Mouse (Mus musculus) heart, adult 2 months (tissue): Measurements from ENCODE around the gene Ticam1. TPM values are rescaled to one million over a fixed set of nuclear protein-coding genes. Genes with fewer than 3 reads are reported as not detected.

Experiments
- DNase-seq, 2 experiments: peaks; one replicate each; pipeline ENCODE4 v3.0.0; 2021
- H3K27ac ChIP-seq: fragments of 200-600 bp; 2 replicates; pipeline ENCODE4 v1.8.1; 2022
- H3K27me3 ChIP-seq: fragments of 200-500 bp; 2 replicates; pipeline ENCODE4 v1.6.1; 2012; ENCODE audit warnings: mild to moderate bottlenecking, low read length, inconsistent platforms, mixed read lengths; ENCODE audit not compliant: control insufficient read depth, insufficient read depth
- H3K36me3 ChIP-seq: fragments of 200-500 bp; 2 replicates; pipeline ENCODE4 v1.6.1; 2012; ENCODE audit warnings: low read length, inconsistent platforms; ENCODE audit not compliant: control insufficient read depth, insufficient read depth
- H3K4me1 ChIP-seq: fragments of 200-500 bp; 2 replicates; pipeline ENCODE4 v1.6.1; 2011; ENCODE audit warnings: low read length; ENCODE audit not compliant: control insufficient read depth, insufficient read depth
- H3K4me3 ChIP-seq: fragments of 200-600 bp; 2 replicates; pipeline ENCODE4 v1.8.1; 2022
- H3K79me2 ChIP-seq: fragments of 200-500 bp; replicated peaks from 2 replicates; pipeline ENCODE4 v1.6.1; 2012; ENCODE audit warnings: mild to moderate bottlenecking, inconsistent platforms, low read length, moderate library complexity, mixed read lengths; ENCODE audit not compliant: control insufficient read depth, insufficient read depth
- H3K9ac ChIP-seq: fragments of 200-500 bp; 2 replicates; pipeline ENCODE4 v1.6.1; 2012; ENCODE audit warnings: low read depth, mild to moderate bottlenecking, control low read depth, inconsistent platforms, low read length, mixed read lengths
- CTCF ChIP-seq: fragments of 200-600 bp; IDR thresholded peaks from 2 replicates; pipeline ENCODE4 v1.8.1; 2022; ENCODE audit warnings: antibody characterized with exemption, mild to moderate bottlenecking, moderate library complexity
- EP300 ChIP-seq: fragments of 200-500 bp; IDR thresholded peaks from 2 replicates; pipeline ENCODE4 v1.6.1; 2011; ENCODE audit warnings: low read depth, low read length, control low read depth; ENCODE audit not compliant: insufficient read depth
- POLR2A ChIP-seq: fragments of 200-500 bp; IDR thresholded peaks from 2 replicates; pipeline ENCODE4 v1.6.1; 2011; ENCODE audit warnings: mild to moderate bottlenecking, low read depth, low read length, control low read depth; ENCODE audit not compliant: insufficient read depth
- WGBS: fragments of 180-500 bp; shearing (Covaris S2); methylation state at CpG from one replicate; pipeline ENCODE4 v1.1.7; 2018; 5-methylcytosine and 5-hydroxymethylcytosine counted together
- intact Hi-C: fragments of 180-260 bp; cut with DNase I; formaldehyde crosslinking; loops from one replicate; pipeline ENCODE4 v1.15.1; 2025
- polyA plus RNA-seq: library from polyadenylated mRNA; depleted of rRNA; stranded (reverse); fragments of >200 nt; gene quantifications from 2 replicates; pipeline ENCODE4 v1.2.3, GENCODE M21; 2012
- total RNA-seq, 2 experiments: library from RNA; stranded (reverse); gene quantifications; 2 replicates each; pipeline ENCODE4 v1.2.3; 2021

Gene Ticam1
- total and polyA plus RNA-seq, 3 experiments = 8.0 to 16.8 (median 8.0) TPM

DNA sequence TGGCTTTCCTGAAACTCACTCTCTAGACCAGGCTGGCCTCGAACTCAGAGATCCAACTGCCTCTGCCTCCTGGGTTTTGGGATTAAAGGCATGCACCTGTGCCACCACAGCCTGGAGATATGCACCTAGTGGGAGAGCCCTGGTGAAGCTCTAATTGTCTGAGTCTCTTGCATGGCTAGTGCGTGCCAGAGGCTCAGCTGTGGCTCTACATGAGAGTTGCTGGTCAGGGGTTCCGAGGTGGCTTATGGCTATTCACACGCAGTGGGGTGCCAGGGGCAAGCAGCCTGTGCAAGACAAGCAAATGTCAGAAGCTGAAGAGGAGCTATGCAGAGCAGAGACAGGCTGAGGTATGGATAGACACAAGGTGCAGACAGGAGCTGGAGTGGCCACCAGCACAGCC, 21.9 kb downstream of the Ticam1 start:
- Histone ChIP-seq H3K4me1 (peaks cover 4% of the 10 kb centered on the region), H3K27ac (no peak overlapping the region), H3K79me2 (peaks cover 2% of the 10 kb centered on the region), H3K27me3 (no peaks in the 10 kb centered on the region), H3K36me3 (peaks cover 4% of the 10 kb centered on the region), H3K4me3 (no peak overlapping the region), H3K9ac (no peak overlapping the region)
- WGBS = 84% methylated on average over 4 of the region's 4 CpGs
- intact Hi-C loops = loop anchor here (1.0 to 10.0 kb wide), 4 partner anchors 36 to 300 kb away; partner anchors contain the start of genes Dpp9, Ebi3 and Yju2
- no peak for DNase-seq
- TF ChIP-seq CTCF = no peak

GRCm38 (mm10) chr17:56251136-56251829, 25.3 kb downstream of the Ticam1 start:
- peak; percentile 62 to 77 for DNase-seq
- intact Hi-C loops = loop anchor here (1.0 to 10.0 kb wide), 2 partner anchors 119 to 296 kb away; partner anchors contain the start of genes Ebi3 and Yju2
- H3K79me2 ChIP-seq = no peaks in the 10 kb centered on the region
- no peak overlapping the region for H3K9ac ChIP-seq
- no peaks in the 10 kb centered on the region for H3K4me1 ChIP-seq
- no peaks in the 10 kb centered on the region for H3K36me3 ChIP-seq
- no peak for TF ChIP-seq POLR2A
- peak; percentile 78 for TF ChIP-seq CTCF
- TF ChIP-seq EP300 = 0 out of 2 replicates have a peak, but pooled peaks have one; percentile 32
- H3K4me3 ChIP-seq = no peak overlapping the region
- WGBS = 14% methylated on average over 6 of the region's 6 CpGs
- no peaks in the 10 kb centered on the region for H3K27me3 ChIP-seq
- H3K27ac ChIP-seq = no peak overlapping the region; the same call in 1 of the 2 replicates

GRCm38 (mm10) chr17:56245608-56246007, 31.0 kb downstream of the Ticam1 start:
- H3K4me3 ChIP-seq = no peak overlapping the region
- intact Hi-C loops = no loop called here
- 66% methylated on average over 7 of the region's 7 CpGs for WGBS
- TF ChIP-seq CTCF = no peak
- no peak for TF ChIP-seq EP300
- TF ChIP-seq POLR2A = no peak
- no peak for DNase-seq
- H3K4me1 ChIP-seq = no peaks in the 10 kb centered on the region
- H3K36me3 ChIP-seq = no peaks in the 10 kb centered on the region
- no peak overlapping the region for H3K9ac ChIP-seq
- H3K27me3 ChIP-seq = no peaks in the 10 kb centered on the region
- H3K27ac ChIP-seq = no peak overlapping the region
- H3K79me2 ChIP-seq = no peaks in the 10 kb centered on the region

DNA sequence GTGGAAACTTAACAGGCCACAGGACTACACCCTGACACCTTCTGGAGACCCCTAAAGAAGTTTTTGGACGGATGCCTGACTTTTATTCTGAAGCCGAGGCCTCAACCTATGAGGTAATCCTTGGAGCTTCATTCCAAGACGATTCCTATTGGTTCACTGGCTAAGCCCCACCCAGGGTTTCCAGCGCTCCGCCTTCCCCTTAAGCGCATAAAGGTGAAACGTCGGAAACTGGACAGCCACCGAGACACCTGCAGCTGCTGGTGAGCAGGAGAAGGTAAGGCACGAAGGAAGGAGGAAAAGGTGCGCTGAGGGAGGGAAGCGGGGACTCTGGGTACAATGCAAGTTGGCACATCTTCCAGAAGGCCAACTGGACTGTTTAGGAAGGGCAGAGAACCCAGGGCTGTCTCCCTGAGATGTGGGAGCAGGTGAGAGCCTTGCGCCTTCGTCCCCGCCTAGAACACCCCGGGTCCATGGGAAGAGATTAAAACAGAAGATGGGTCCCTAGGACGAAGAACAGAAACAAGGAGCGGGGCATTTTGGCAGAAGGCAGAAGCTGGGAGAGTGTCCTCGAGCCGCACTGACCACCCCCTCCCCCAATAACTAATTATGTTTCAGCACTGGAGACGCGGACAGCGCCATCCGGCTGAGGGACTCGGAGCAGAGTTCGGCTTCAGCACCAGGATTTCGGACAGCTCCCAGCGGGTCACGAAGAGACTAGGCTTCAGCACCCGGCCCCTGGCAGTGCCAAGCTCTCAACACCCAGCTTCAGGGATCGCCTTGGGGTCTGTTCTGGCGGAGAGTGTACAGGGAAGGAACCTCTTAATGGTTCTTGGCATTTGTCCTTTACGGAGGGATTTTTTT, 34.8 kb downstream of the Ticam1 start:
- TF ChIP-seq EP300 (peak; percentile 52; the same call in 1 of the 2 replicates), CTCF (no peak)
- Histone ChIP-seq H3K4me3 (no peak overlapping the region), H3K36me3 (no peaks in the 10 kb centered on the region), H3K79me2 (no peaks in the 10 kb centered on the region), H3K27ac (no peak overlapping the region), H3K27me3 (no peaks in the 10 kb centered on the region), H3K9ac (no peak overlapping the region), H3K4me1 (no peaks in the 10 kb centered on the region)
- WGBS = 3% methylated on average over 33 of the region's 33 CpGs
- intact Hi-C loops = no loop called here
- peak; percentile 82 to 91 for DNase-seq

DNA sequence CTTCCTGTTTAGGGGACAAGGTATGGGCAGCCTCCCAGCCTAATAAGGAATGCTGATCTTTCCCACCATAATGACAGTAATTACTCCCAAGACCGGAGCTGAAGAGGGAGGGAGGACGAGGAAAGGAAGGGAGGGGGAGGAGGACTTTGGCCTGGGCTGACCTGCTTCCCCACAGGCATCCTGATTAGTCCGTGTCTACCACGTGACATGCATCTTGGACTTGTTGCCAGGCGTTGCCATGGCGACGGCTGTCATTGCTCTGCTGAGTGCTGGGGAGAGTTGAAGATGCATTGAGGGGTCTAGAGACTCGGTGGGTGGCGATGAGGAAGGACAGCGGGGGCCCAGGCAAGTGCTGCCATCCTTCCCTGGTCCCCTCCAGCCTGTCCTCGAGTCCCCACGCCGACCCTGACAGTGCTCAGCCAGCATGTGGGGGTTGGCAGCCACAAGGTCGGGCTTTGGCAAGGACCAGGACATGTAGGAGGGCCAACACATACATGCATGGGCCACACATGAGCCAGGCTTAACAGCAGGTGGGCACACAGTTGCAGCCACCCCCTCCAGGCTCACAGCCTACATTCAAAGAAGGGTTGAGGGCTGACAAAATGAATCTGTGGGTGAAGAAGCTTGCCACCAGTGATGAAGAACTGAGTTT, 42.6 kb downstream of the Ticam1 start:
- intact Hi-C loops = no loop called here
- Histone ChIP-seq H3K27ac (no peak overlapping the region), H3K36me3 (no peaks in the 10 kb centered on the region), H3K79me2 (no peaks in the 10 kb centered on the region), H3K4me1 (no peaks in the 10 kb centered on the region), H3K27me3 (no peaks in the 10 kb centered on the region), H3K4me3 (no peak overlapping the region), H3K9ac (no peak overlapping the region)
- DNase-seq = no peak
- WGBS = 6% methylated on average over 14 of the region's 14 CpGs
- TF ChIP-seq CTCF (no peak), POLR2A (no peak), EP300 (no peak)

- Histone ChIP-seq H3K27ac (no peak overlapping the region), H3K4me1 (no peaks in the 10 kb centered on the region), H3K36me3 (no peaks in the 10 kb centered on the region), H3K4me3 (no peak overlapping the region), H3K9ac (no peak overlapping the region), H3K27me3 (no peaks in the 10 kb centered on the region), H3K79me2 (no peaks in the 10 kb centered on the region)
- DNase-seq = no peak
- TF ChIP-seq POLR2A = no peak
- no peak for TF ChIP-seq CTCF
- TF ChIP-seq EP300 = no peak
- intact Hi-C loops = no loop called here
- 62% methylated on average over 8 of the region's 8 CpGs for WGBS
Observed at GRCm38 (mm10) chr17:56233389-56233788, 43.2 kb downstream of the Ticam1 start.
